Mouse (Mus musculus) left cerebral cortex, postnatal 25 days (tissue): Measurements from ENCODE around the gene Banp. TPM values are rescaled to one million over a fixed set of nuclear protein-coding genes. Genes with fewer than 3 reads are reported as not detected.

ENCODE experiments used
- DNase-seq, 2 experiments: peaks; one replicate each; pipeline ENCODE4 v3.0.0; 2022; ENCODE audit warnings: low spot score in 2 of 2, mixed read lengths in 1 of 2
- intact Hi-C: fragments of 180-260 bp; cut with DNase I; formaldehyde crosslinking; loops from one replicate; pipeline ENCODE4 v1.15.1; 2025
- total RNA-seq, 2 experiments: library from RNA; stranded (reverse); gene quantifications; 2 replicates each; pipeline ENCODE4 v1.2.3; 2021

Banp gene
- total RNA-seq, 2 experiments from 2014 or later, result 36.5 to 58.6 TPM

DNA sequence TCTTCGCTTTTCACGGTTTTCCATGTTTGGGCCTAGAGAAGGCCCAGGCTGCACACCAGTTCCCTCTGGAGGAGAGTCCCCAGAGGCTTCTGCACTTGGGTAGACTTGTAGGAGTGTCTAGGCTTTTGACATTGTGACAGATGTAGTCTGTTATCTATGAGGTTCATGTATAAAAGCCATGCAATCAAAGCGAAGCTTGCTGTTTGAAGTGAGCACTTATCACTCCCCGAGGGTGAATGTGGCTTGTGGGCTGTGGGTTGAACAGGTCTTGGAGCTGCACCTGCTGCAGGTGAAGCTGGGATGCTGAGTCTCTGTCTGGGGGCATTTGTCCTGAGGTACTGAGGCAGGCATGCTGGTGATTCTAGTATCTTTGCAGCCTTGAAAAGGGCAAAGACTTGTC, 19.0 kb downstream of the Banp start:
- DNase-seq, result no peak
- intact Hi-C loops, result no loop called here

DNA sequence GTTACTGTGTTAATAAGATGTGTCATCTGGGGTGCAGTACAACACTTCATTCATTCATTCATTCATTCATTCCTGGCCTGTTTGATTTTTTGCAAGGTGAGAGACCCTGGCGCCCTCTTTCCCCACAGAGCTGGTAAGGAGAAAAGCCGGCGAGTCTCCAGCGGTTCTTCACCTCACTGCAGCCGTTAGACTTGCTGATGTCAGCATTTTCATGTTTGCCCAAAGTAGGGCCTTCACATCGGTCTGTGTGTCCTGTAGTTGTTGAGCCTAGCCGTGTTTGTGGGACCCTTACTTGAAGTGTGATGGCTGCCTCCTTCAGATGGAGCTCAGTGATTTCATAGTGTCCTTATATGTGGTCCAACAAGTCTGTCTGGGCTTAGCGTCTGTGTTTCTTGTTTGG, 20.7 kb downstream of the Banp start:
- intact Hi-C loops, result no loop called here
- DNase-seq, result no peak

GRCm38 (mm10) chr8:121971488-121972058, 22.0 kb downstream of the Banp start:
- intact Hi-C loops, result no loop called here
- no peak for DNase-seq

GRCm38 (mm10) chr8:121973906-121974305, 24.4 kb downstream of the Banp start:
- intact Hi-C loops, result no loop called here
- no peak for DNase-seq

DNA sequence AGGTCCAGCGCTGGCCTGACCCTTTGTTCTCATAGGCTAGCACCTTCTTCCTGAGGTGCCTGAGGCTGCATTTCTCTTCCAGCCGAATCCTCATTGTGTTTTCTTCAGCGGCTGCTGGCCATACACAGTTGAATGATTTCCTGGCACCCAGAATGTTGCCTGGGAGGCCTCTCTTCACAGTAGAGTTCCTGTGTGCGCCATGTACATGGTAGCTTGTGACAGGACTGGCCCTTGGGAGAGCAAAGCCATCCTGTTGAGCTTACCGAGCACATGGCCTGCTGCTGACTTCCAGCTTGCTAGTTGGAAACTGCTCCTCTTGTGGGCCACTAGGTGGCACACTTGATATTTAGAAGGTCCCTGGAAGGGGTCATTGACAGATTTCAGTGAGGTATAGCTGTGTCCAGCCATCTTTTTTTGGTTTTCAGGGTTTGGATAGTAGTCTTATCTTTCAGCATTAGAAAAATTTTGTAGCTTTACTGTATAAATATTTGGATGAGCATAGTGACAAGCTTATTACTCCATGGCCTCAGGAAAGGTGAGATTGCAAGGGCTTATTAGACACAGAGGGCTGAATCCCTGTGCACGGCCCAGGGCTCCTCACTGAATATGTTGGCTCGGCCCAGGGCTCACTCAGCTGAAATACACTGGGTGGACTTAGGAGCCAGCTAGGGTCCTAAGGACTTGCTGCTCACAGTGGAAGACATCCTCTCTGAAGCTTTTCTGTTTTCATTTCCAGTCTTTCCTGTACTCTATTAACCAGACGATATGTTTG, 28.5 kb downstream of the Banp start:
- peak; percentile 59 to 67 for DNase-seq
- intact Hi-C loops, result loop anchor here (2.0 to 5.0 kb wide), 3 partner anchors 254 to 359 kb away; no protein-coding TSS in a partner anchor

- no peak for DNase-seq
- intact Hi-C loops, result loop anchor here (2.0 to 5.0 kb wide), 3 partner anchors 254 to 359 kb away; no protein-coding TSS in a partner anchor
These were observed 29.1 kb downstream of the Banp start for GRCm38 (mm10) chr8:121978670-121979069.

DNA sequence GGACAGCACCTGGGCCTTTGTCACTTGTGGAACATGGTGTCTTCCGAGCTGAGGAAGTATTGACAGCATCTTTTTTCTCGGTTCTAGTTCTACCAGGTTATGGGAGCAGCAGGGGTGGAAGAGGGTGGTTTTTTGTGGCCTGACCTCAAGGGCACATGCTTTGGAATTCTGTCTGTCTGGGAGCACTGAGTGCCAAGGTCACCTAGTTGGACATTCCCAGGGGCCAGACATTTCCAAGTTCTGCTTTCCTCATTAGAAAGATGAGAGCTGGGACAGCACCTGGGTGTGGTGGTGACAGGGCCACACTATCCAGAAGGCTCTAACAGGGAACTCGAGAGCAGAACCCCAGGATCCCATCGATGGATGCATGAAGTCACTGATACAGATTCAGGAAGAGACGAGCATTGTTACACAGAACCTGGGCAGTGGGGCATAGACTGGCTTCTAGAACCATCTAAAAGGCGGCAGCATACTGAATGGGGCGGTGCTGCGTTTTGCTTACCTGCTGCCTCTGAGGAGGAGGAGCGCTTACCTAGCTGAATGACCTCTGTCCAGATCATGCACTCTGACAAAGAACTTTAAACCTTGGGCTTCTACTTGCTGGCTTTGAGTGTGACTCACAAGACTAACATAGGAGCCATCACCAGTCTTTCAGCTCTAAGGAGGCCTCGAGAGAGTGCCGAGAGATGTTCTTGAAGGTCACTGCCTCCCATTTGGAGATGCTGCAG, 31.4 kb downstream of the Banp start:
- DNase-seq, result no peak
- intact Hi-C loops, result no loop called here

- DNase-seq, result no peak
- intact Hi-C loops, result no loop called here
These were observed 32.0 kb downstream of the Banp start for GRCm38 (mm10) chr8:121981520-121981895.

DNA sequence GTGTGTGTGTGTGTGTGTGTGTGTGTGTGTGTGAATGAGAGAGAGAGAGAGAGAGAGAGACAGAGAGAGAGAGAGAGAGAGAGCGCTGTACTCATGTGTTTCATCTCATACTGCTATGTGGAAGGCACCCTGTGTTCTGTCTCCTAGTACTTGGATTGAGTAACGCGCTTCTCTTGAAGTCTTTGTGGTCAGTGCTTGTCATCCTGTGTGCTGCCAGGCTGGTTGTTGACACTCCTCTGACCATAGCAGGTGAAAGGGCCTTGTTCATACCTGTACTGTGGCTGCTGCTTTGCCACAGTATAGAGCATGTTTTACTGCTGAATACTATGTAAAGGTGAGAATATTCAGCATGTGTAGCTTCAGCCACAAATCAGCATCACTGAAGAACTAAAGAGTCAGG, 36.1 kb downstream of the Banp start:
- intact Hi-C loops, result no loop called here
- no peak for DNase-seq

DNA sequence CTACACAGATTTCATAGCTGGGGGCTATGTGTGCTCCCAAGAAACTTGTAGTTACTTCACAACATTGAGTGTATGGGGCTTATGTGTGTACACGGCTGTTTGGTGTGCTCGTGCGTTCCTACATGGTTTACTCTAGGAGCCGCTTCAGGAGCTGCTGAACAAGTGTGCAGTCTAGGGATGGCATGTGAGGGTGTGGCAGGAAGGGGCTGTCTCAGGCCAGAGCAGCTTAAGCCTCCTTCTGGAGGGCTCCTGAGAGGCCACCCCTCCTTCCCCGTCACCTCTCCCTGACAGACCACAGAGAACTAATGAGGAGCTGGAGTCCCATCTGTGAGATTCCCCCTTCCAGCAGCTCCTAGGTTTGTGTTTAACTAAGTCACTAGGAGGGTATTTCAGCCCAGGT, 38.3 kb downstream of the Banp start:
- no peak for DNase-seq
- intact Hi-C loops, result no loop called here

DNA sequence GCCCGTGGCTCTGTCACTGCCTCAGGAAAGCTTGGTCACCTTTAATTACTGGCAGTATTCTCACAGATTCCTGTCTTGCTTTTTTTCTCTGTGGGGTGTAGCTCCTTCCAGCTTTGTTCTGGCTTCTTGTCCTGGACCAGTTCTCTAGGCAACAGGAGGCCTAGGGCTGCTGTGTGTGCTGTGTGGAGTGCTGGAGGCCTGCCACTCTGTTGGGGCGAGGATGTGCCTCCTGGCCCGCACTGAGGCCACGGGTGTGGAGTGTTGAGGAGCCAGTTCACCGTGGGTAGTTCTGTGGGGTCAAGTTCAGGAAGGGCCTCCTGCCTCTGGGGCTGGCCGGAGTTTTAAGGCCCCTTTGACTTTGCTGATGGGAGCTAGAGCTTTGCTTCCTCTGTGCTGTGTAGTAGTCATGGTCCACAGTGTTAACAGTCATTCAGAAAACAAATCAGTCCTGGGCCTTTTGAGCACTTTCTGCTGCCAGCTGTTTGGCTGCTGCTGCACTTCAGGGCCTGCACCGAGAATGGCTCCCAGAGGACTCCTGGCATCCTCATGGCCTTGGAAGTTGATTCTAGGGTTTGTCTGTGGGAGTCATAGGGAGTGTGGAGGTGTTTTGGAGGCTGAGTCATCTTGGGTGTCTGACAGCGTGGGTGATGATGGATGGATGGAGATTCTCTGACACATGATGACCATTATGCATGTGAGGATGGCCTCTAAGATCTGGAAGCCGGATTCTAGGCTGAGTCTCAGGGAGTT, 41.1 kb downstream of the Banp start:
- intact Hi-C loops, result no loop called here
- DNase-seq, result no peak

GRCm38 (mm10) chr8:121991611-121992010, 42.1 kb downstream of the Banp start:
- DNase-seq, result no peak
- intact Hi-C loops, result no loop called here

DNA sequence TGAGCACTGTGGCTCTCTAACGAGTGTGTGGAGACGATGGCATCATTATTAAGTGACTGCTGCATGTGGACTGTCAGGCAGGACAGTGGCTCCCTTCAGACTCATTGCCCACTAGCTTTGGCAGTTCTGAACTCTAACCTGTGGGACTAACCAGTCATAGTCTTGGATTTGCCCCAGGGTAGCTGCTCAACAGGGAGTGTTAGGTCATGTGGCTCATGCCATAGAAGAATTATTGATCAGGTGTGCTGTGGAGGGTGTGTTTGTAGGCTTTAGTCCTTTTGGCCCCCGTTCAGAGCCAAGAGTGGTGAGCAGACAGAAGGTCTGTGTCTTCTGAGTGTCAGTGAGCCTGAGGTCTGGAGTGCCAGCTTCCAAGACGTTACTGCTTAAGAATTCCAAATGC, 43.4 kb downstream of the Banp start:
- intact Hi-C loops, result no loop called here
- no peak for DNase-seq

DNA sequence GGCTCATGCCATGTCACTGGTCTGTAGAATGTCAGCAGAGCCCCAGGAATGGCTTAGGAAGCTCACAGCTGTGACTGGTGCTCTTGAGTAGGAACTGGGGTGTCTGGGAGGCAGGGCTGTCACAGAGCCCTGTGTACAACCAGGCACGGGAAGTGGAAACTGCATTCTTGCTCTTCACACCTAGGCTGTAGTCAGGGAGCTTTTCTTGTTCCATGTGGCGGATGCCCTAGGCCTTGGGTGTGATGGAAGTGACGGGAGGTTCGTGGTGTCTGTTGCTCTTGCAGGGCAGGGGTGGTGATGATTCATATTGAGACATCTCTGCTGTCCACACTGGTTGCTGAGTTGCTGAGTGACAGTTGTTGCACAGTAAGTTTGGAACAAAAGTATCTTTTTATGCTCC, 45.6 kb downstream of the Banp start:
- intact Hi-C loops, result no loop called here

DNA sequence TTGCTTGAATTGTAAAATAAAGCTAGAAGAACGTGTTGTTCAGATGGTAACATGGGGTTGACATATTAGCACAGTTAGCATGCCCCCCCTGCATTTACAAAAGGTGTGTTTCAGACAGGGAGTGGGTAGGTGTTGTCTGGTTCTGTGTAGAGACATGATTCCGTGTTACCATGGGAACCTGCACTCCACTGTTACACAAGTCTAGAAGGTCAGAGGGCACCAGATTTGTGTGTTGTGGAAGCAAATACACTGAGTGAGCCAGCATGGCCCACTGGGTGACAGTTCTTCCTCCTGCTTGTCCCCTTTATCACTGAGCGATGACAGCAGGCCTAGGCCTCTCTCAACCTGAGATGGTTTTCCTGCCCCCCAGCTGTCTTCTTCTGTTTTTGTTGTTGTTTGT, 46.3 kb downstream of the Banp start:
- no peak for DNase-seq
- intact Hi-C loops, result no loop called here

More for the DNA sequence above, 45.6 kb downstream of the Banp start:
- DNase-seq, result no peak

- intact Hi-C loops, result no loop called here
- no peak for DNase-seq
These were observed 49.1 kb downstream of the Banp start for GRCm38 (mm10) chr8:121998631-121999030.

DNA sequence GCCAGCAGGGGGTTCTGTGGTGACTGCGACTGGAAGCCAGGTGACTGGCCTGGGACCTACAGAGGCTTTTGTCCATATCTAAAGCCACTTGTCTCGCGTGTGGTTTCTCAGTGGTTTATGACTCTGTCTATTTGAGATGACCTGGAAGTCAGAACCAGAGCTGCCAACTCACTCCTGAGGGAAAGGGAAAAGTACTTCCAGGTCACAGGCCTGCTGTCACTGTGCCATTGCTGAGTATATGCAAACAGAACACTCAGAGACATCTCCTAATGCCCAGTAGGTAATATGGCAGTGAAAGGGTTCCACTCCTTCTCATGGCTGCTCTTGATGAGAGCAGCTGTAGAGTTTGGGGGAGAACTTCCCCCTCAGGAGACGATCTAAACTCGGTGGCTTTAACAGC, 49.7 kb downstream of the Banp start:
- intact Hi-C loops, result no loop called here
- no peak for DNase-seq

DNA sequence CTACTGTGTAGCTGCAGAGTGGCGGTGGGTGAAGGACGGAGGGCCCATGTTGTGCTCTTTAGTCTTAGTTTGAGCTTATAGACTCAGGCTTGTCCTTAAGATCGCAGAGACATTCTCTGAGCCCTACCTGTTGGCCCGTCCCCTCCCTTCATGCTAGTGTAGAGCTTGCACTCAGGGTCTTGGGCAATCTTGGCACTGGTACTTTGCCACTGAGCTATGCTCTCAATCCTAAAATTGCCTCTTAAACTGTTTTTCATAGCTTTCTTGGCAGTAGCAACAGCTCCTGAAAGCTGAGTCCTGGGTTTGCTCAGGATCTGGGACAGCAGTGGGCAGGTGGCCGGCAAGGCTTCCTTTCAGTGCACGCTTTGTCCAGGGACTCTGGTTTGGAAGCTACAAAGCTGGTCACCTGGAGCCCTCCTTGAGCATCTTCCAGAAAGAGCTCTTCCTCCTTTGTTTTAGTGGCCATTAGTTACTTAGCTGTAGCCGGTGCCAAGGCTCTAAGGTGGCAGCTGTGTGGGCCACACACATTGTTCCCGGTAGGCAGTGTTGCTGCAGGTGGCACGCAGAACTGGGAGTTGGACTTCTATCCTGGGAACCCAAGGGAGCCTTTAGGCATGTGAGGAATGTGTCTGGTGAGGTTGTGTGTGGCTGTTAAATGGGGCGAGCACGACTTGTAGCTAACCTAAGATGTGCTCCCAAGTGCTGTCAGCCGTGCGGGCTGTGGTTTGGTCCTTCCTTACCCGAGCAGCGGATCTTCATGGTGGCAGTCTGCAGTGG, 52.0 kb downstream of the Banp start:
- no peak for DNase-seq
- intact Hi-C loops, result no loop called here

DNA sequence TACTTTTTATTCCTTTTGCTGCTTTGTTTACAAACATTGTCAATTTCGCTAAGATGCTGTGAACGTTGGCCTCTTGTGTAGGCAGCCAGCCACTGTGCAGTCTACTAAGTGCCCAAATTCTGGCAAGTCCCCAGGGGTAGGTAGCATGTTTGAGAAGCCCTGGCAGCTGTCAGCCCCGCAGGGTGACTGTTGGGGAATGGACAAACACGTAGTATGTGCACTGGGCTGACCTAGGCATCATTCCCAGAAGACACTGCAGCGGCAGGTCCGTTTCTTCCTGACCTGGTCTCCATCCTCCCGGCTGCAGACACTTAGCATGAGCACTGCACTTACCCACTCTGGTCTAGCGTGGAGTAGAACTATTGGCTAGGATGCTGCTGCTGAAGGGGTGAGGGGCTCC, 54.1 kb downstream of the Banp start:
- intact Hi-C loops, result no loop called here
- no peak for DNase-seq
